Mouse (Mus musculus) cerebellum, postnatal 14 days (tissue): ENCODE measurements at regions not wholly inside any gene's neighbourhood (a gene's known extent, or its start where the extent isn't known, plus 50 kb on each side); places are given as distances from the start of the nearest gene placed in this dataset.

ENCODE experiments used
- DNase-seq, 2 experiments: peaks; one replicate each; pipeline ENCODE4 v3.0.0; 2021; ENCODE audit warnings: mixed read lengths in 2 of 2

DNA sequence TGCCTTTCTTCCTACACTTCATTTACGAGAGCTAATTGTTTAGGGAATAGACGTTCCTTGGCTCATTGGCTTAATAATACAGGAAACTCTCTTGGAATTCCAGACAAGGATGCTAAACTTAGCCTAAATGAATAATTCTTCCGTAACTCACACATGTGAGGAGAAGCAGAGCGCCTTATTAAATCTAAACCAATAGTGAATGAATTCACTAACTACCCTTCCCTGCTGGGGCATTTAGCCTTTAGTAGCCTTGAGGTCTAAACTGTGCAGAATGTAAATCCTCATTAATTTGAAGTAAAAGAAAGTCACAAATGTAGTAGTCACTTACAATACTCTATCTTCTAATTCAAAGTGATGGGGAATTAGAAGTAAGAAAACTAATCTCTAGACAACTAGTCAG lies 301.4 kb downstream of the Kctd8 start:
- DNase-seq, result no peak

DNA sequence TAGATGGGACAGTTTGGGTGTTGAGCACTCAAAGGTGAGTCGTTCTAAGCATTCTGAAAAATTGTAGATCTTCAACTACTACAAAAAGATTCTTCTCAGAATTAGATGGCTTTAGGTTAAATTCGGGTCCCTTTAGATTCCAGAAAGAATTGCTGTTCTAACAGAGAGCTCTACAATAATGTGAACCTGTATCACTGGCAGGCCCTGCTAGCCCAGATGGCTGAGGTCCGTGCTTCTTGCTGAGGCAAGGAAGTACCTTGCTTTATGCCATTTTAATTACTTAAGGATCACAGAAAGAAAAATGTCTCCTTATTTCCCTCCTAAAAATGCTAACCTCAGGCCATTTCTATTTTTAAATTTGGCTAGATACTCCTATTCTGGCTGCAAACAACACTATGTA lies 322.1 kb downstream of the Kctd8 start:
- DNase-seq, result peak; percentile 36 to 51

GRCm38 (mm10) chr5:68986164-68986563 lies 355.3 kb downstream of the Kctd8 start:
- no peak for DNase-seq

DNA sequence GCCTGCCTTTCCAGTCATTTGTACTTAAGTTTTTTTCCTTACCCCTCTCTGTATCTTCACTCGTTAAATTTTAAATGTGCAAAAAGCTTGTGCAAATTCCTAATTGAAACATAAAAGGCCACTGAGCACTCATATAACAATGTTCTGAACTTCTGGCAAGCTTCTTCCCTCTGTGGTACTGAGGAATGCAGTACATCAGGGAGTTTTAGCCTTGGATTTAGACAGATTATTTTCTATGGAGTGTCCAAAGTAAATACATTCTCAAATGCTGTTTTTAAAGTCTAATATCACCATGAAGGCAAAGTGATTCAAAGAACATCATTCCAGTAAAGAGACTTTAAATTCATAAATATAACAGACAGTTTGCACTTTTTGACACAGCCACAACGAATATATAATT lies 386.8 kb downstream of the Kctd8 start:
- DNase-seq, result no peak
